9 mouse cellular contexts compared by ENCODE assay signal in genomic region chr12:112816294-112816693, GRCm38 (mm10). TPM values are rescaled to one million over a fixed set of nuclear protein-coding genes. Genes with fewer than 3 reads are reported as not detected.
DNase-seq lines count a peak whose midpoint lies in the region; ATAC-seq and TF ChIP-seq lines count a peak whose summit lies in the region.
"Had no signal": no experiment of that assay in that cellular context is flagged by ENCODE, and none has a peak within 500 bp of the region (broad histone marks: within the 10 kb centered on the region; RNA-seq: fewer than 3 reads in every experiment).

No protein-coding gene starts in this region.

- no peaks in the 10 kb centered on the region for H3K9me3 ChIP-seq in neural tube, embryonic 15.5 days (replicated peaks)
- H3K9me3 ChIP-seq: neural tube, embryonic 12.5 days had no signal

- H3K4me3 ChIP-seq in neural tube, embryonic 15.5 days (replicated peaks), result no peak overlapping the region
- no peak overlapping the region for H3K4me3 ChIP-seq in thymus, adult 2 months (ENCODE audit: control insufficient read depth, insufficient read depth, low read length)
- H3K4me3 ChIP-seq: neural tube, embryonic 12.5 days had no signal

- peak; percentile 37 for DNase-seq in gastrocnemius, adult 18-20 months (ENCODE audit: low spot score)
- no peak for DNase-seq in gastrocnemius, adult 8-10 months (ENCODE audit: low spot score in 2 of 2)
- peak; percentile 42 for DNase-seq in neural tube, embryonic 10.5 days (ENCODE audit: extremely low spot score, low spot score)
- DNase-seq in cerebellum, postnatal 36 days, result peak; percentile 63 to 66
- peak; percentile 76 for DNase-seq in kidney, postnatal 10 days
- DNase-seq in mesoderm, embryonic 11.5 days (ENCODE audit: low read depth, low spot score), result peak; percentile 56
- peak; percentile 79 for DNase-seq in thymus, adult 2 months

- no peak overlapping the region for H3K27ac ChIP-seq in neural tube, embryonic 15.5 days (replicated peaks)
- peak overlapping the region; percentile 88 for H3K27ac ChIP-seq in thymus, adult 2 months (ENCODE audit: control insufficient read depth, insufficient read depth, low read length)
- H3K27ac ChIP-seq: neural tube, embryonic 12.5 days had no signal

- TF ChIP-seq POLR2A in thymus, adult 2 months (IDR thresholded peaks at IDR 0.05; ENCODE audit: control insufficient read depth, extremely low read depth, insufficient read depth, low read length, poor library complexity), result 0 out of 2 replicates have a peak, but pooled peaks have one; percentile 20

- 50% methylated on average over 4 of the region's 4 CpGs for WGBS in neural tube, embryonic 15.5 days
- 27% methylated on average over 4 of the region's 4 CpGs for WGBS in thymus, adult 2 months

- TF ChIP-seq CTCF in thymus, adult 2 months (IDR thresholded peaks at IDR 0.05; ENCODE audit: borderline replicate concordance, control insufficient read depth, extremely low read depth, insufficient read depth, low read length, poor library complexity), result peak; percentile 64; the same call in 1 of the 2 replicates

- no peak for ATAC-seq in neural tube, embryonic 15.5 days (ENCODE audit: low FRiP score)

- 0 out of 2 replicates have a peak, but pooled peaks cover 4% of the 10 kb centered on the region for H3K4me1 ChIP-seq in neural tube, embryonic 15.5 days
- peaks cover 11% of the 10 kb centered on the region for H3K4me1 ChIP-seq in thymus, adult 2 months (replicated peaks; ENCODE audit: control insufficient read depth, insufficient read depth, low read length)
- H3K4me1 ChIP-seq: neural tube, embryonic 12.5 days had no signal

- H3K9ac ChIP-seq in neural tube, embryonic 15.5 days (replicated peaks), result no peak overlapping the region
- H3K9ac ChIP-seq: neural tube, embryonic 12.5 days had no signal

- peaks cover 57% of the 10 kb centered on the region for H3K36me3 ChIP-seq in neural tube, embryonic 15.5 days
- H3K36me3 ChIP-seq in thymus, adult 2 months (ENCODE audit: control insufficient read depth, insufficient read depth, low read length), result peaks cover 31% of the 10 kb centered on the region

- no peak overlapping the region for H3K4me2 ChIP-seq in neural tube, embryonic 15.5 days
- H3K4me2 ChIP-seq: neural tube, embryonic 12.5 days had no signal

- H3K27me3 ChIP-seq in neural tube, embryonic 15.5 days (replicated peaks), result no peaks in the 10 kb centered on the region
- H3K27me3 ChIP-seq in thymus, adult 2 months (ENCODE audit: control insufficient read depth, insufficient read depth, low read length), result no peaks in the 10 kb centered on the region
- H3K27me3 ChIP-seq: neural tube, embryonic 12.5 days had no signal

RNA-seq across cellular contexts. Expression of gene Clba1, which starts 7.6 kb away (rescaled TPM):
- total RNA-seq in gastrocnemius, adult 18-20 months (2021), result under 1 TPM; 0.34 to 0.57 TPM
- under 1 TPM; 0.17 to 0.61 (median 0.45) TPM for total RNA-seq in gastrocnemius, adult 8-10 months (2022)
- 19.6 and 21.1 TPM in 2 replicates for polyA plus RNA-seq in neural tube, embryonic 15.5 days (2015; fragmentation: Nextera tagmentation; extraction: Ambion mirVana)
- polyA plus RNA-seq in thymus, adult 2 months (2012; rRNA removed), result 2.8 and 2.9 TPM in 2 replicates

RNA-seq across cellular contexts. Expression of gene Cdca4, which starts 12.9 kb away (rescaled TPM):
- total RNA-seq in gastrocnemius, adult 18-20 months (2021), result 1 to 10 TPM; 2.2 to 2.8 TPM
- 1 to 10 TPM; 1.9 to 2.8 (median 2.5) TPM for total RNA-seq in gastrocnemius, adult 8-10 months (2022)
- polyA plus RNA-seq in neural tube, embryonic 15.5 days (2015; fragmentation: Nextera tagmentation; extraction: Ambion mirVana), result 30.3 and 48.6 TPM in 2 replicates
- 124 and 126 TPM in 2 replicates for polyA plus RNA-seq in thymus, adult 2 months (2012; rRNA removed)

RNA-seq across cellular contexts. Expression of gene Ahnak2, which starts 13.8 kb away (rescaled TPM):
- total RNA-seq in gastrocnemius, adult 18-20 months (2021), result 1 to 10 TPM; 7.2 to 7.8 TPM
- 1 to 10 TPM; 6.9 to 8.7 (median 7.6) TPM for total RNA-seq in gastrocnemius, adult 8-10 months (2022)
- polyA plus RNA-seq in neural tube, embryonic 15.5 days (2015; fragmentation: Nextera tagmentation; extraction: Ambion mirVana), result 4.5 and 5.7 TPM in 2 replicates
- 3.3 and 4.0 TPM in 2 replicates for polyA plus RNA-seq in thymus, adult 2 months (2012; rRNA removed)

RNA-seq across cellular contexts. Expression of gene Gpr132, which starts 51.7 kb away (rescaled TPM):
- total RNA-seq in gastrocnemius, adult 18-20 months (2021), result under 1 TPM in 1 of 2 experiments, not detected in 1; 0.14 TPM
- not detected for total RNA-seq in gastrocnemius, adult 8-10 months (2022)
- 0.08 and 2.8 TPM in 2 replicates for polyA plus RNA-seq in neural tube, embryonic 15.5 days (2015; fragmentation: Nextera tagmentation; extraction: Ambion mirVana)
- 256 and 265 TPM in 2 replicates for polyA plus RNA-seq in thymus, adult 2 months (2012; rRNA removed)
- polyA plus RNA-seq: neural tube, embryonic 12.5 days had no signal

RNA-seq across cellular contexts. Expression of gene Pld4, which starts 55.8 kb away (rescaled TPM):
- total RNA-seq in gastrocnemius, adult 18-20 months (2021), result 1 to 10 TPM; 1.3 to 3.4 TPM
- total RNA-seq in gastrocnemius, adult 8-10 months (2022), result 1 to 10 TPM in 3 of 4 experiments, under 1 TPM in 1; 0.48 to 2.5 (median 1.7) TPM
- polyA plus RNA-seq in neural tube, embryonic 15.5 days (2015; fragmentation: Nextera tagmentation; extraction: Ambion mirVana), result 8.4 and 42.0 TPM in 2 replicates
- 82.3 and 99.8 TPM in 2 replicates for polyA plus RNA-seq in thymus, adult 2 months (2012; rRNA removed)

Comparison
In these comparisons a context has a peak if more than half of its experiments do, and no peak if none do; other contexts are left out.
1. DNase-seq: peak in gastrocnemius, adult 18-20 months (single experiment), neural tube, embryonic 10.5 days (single experiment), cerebellum, postnatal 36 days (2 of 2), kidney, postnatal 10 days (single experiment), mesoderm, embryonic 11.5 days (single experiment) and thymus, adult 2 months (single experiment); none in gastrocnemius, adult 8-10 months (0 of 2).